Mouse (Mus musculus): Measurements from ENCODE around the gene Tspan1. TPM values are rescaled to one million over a fixed set of nuclear protein-coding genes. Genes with fewer than 3 reads are reported as not detected.

Gene Tspan1
- polyA plus RNA-seq, 1 experiment from 2014 or later, result 0.11 TPM

DNA sequence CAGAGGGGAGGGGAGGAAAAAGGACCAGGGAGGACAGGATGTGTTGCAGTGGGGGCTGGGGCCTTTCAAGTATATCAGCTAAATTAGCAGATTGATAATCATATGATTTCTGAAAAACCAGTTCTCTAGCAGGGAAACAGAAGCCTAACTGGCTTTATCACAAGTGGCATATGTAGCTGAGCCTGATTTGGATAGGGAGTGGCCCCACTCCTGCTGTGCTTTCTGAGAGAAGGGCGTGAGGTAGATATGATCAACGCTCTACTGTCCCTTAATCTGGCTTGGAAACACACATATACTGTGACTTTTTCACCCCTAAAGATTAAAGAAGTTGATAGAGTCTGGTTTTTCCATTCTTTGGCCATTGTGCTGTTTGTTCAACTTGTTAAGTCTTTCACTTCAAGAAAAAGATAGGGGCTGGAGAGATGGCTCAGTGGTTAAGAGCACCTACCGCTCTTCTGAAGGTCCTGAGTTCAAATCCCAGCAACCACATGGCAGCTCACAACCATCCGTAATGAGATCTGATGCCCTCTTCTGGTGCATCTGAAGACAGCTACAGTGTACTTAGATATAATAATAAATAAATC, 41.5 kb downstream of the Tspan1 start:
- H3K27me3 ChIP-seq (ENCODE audit: control insufficient read depth, insufficient read depth, low read length), result no peaks in the 10 kb centered on the region
- H3K4me2 ChIP-seq (ENCODE audit: low read depth), result no peak overlapping the region
- WGBS, result 91% methylated on average over 4 of the region's 4 CpGs

DNA sequence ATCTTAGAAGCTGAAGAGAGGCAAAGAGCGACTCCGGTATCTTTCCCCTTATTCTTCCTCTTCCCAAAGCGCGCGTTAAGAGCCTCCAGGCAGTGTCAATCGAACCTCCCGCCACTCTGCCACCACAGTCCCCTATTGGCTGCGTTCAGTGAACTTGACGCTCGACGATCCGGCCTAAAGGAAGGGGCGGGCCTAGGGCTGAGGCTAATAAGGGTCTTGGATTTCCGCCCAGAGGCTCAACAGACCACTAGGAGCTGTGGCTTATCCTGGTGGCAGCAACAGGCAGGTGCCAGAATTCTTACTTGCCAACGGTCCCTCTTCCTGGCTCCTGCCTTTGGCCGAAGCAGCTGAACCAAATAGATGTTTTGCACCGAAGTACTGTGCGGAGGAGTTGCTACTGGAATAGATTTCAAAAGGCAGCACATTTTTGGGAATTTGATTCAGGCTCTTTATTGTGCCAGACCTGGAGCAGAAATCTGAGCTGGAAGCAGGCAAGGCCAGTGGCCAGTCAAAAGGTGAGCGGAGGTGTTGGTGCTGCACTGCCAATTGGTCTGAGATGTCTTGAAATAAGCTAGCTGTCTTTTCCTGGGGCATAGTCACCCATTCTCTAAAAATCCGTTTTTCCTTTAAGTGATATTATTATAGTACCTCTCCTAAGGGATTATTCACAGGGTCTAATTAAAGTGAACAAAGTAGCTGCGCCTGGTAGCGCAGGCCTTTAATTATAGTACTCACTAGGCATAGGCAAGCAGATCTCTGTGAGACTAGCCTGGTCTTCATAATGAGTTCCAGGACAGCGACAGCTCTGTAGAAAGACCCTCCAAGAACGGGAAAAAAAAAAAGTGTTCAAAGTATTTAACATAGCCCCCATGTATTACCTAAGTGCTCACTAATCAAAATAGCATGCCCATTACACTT, 43.5 kb downstream of the Tspan1 start, which contains the start of the genes Rad54l and Pomgnt1:
TSS of gene Rad54l (minus strand) at position 89 of the 918 bp plus-strand sequence.
TSS of gene Pomgnt1 (plus strand) at position 239 of the 918 bp plus-strand sequence.
- ATAC-seq (ENCODE audit: insufficient read depth, low FRiP score, low TSS enrichment) (peak; percentile 99), DNase-seq (ENCODE audit: low spot score) (peak; percentile 92)
- Histone ChIP-seq H3K4me1 (ENCODE audit: control insufficient read depth, insufficient read depth, low read length) (peaks cover 5% of the 10 kb centered on the region), H3K27ac (ENCODE audit: low read depth, low read length) (no peak within 1 kb of the TSS), H3K36me3 (ENCODE audit: control insufficient read depth, insufficient read depth, low read length) (no peaks in the 10 kb centered on the region), H3K9ac (ENCODE audit: low read length) (peak within 1 kb of the TSS; percentile 61), H3K4me3 (ENCODE audit: low read depth, low read length) (peak within 1 kb of the TSS; percentile 58), H3K27me3 (ENCODE audit: control insufficient read depth, insufficient read depth, low read length) (no peaks in the 10 kb centered on the region), H3K4me2 (ENCODE audit: low read depth) (peak within 1 kb of the TSS; percentile 82), H3K9me3 (ENCODE audit: control insufficient read depth, low read length) (no peaks in the 10 kb centered on the region)
- 7% methylated on average over 24 of the region's 24 CpGs for WGBS

More for the DNA sequence above, 41.5 kb downstream of the Tspan1 start:
- DNase-seq (ENCODE audit: low spot score) (no peak), ATAC-seq (ENCODE audit: insufficient read depth, low FRiP score, low TSS enrichment) (no peak)
- no peak overlapping the region for H3K9ac ChIP-seq (ENCODE audit: low read length)
- H3K9me3 ChIP-seq (ENCODE audit: control insufficient read depth, low read length), result no peaks in the 10 kb centered on the region
- H3K27ac ChIP-seq (ENCODE audit: low read depth, low read length), result no peak overlapping the region
- H3K4me3 ChIP-seq (ENCODE audit: low read depth, low read length), result no peak overlapping the region
- peaks cover 5% of the 10 kb centered on the region for H3K4me1 ChIP-seq (ENCODE audit: control insufficient read depth, insufficient read depth, low read length)
- no peaks in the 10 kb centered on the region for H3K36me3 ChIP-seq (ENCODE audit: control insufficient read depth, insufficient read depth, low read length)

DNA sequence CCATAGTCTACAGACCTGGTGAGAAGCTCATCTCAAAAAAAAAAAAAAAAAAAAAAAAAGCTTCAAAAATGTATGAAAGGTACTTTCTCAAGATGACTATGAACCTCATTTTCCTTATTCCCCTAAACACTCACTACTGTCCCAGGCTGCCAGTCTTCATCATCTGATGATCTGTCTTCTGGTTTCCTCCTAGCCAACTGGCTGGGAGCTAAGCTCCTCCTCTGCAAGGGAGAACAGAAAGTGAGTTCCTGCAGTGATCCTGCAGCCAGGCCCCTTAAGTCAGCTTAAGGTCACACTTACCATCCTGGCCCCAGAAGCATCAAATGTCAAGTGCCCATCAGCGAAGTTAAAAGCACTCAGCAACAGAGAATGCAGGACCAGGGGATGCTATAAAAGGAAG, 44.6 kb downstream of the Tspan1 start:
- H3K4me1 ChIP-seq (ENCODE audit: control insufficient read depth, insufficient read depth, low read length), result peaks cover 5% of the 10 kb centered on the region
- ATAC-seq (ENCODE audit: insufficient read depth, low FRiP score, low TSS enrichment) (no peak), DNase-seq (ENCODE audit: low spot score) (no peak)
- H3K27ac ChIP-seq (ENCODE audit: low read depth, low read length), result no peak overlapping the region
- no peaks in the 10 kb centered on the region for H3K9me3 ChIP-seq (ENCODE audit: control insufficient read depth, low read length)
- WGBS, result 8% methylated on average over 1 of the region's 1 CpGs
- no peaks in the 10 kb centered on the region for H3K27me3 ChIP-seq (ENCODE audit: control insufficient read depth, insufficient read depth, low read length)
- H3K9ac ChIP-seq (ENCODE audit: low read length), result peak overlapping the region; percentile 61
- H3K4me2 ChIP-seq (ENCODE audit: low read depth), result peak overlapping the region; percentile 82
- H3K4me3 ChIP-seq (ENCODE audit: low read depth, low read length), result peak overlapping the region; percentile 58
- no peaks in the 10 kb centered on the region for H3K36me3 ChIP-seq (ENCODE audit: control insufficient read depth, insufficient read depth, low read length)

Other genes starting within 250 kb of the Tspan1 start
- gene Dmbx1, start 227.7 kb downstream of the Tspan1 start, polyA plus RNA-seq (2014; fragmentation: Nextera tagmentation; extraction: Ambion mirVana), result 0.38 and 0.77 TPM in 2 replicates
- 1.9 and 2.1 TPM in 2 replicates for gene Faah, start 149.7 kb downstream of the Tspan1 start, polyA plus RNA-seq (2014; fragmentation: Nextera tagmentation; extraction: Ambion mirVana)
- 21.0 and 21.2 TPM in 2 replicates for gene Nsun4, start 113.7 kb downstream of the Tspan1 start, polyA plus RNA-seq (2014; fragmentation: Nextera tagmentation; extraction: Ambion mirVana)
- gene Uqcrh, start 92.5 kb downstream of the Tspan1 start, polyA plus RNA-seq (2014; fragmentation: Nextera tagmentation; extraction: Ambion mirVana), result 455 and 456 TPM in 2 replicates
- 74.2 and 84.9 TPM in 2 replicates for gene Lrrc41, start 92.3 kb downstream of the Tspan1 start, polyA plus RNA-seq (2014; fragmentation: Nextera tagmentation; extraction: Ambion mirVana)
- 43.7 and 44.3 TPM in 2 replicates for gene Rad54l, start 43.9 kb downstream of the Tspan1 start, polyA plus RNA-seq (2014; fragmentation: Nextera tagmentation; extraction: Ambion mirVana)
- 51.1 and 52.1 TPM in 2 replicates for gene Pomgnt1, start 43.8 kb downstream of the Tspan1 start, polyA plus RNA-seq (2014; fragmentation: Nextera tagmentation; extraction: Ambion mirVana)
- gene Lurap1, start 16.3 kb downstream of the Tspan1 start, polyA plus RNA-seq (2014; fragmentation: Nextera tagmentation; extraction: Ambion mirVana), result 1.4 and 1.5 TPM in 2 replicates
- not detected in 2 replicates for gene 1700042G07Rik, start 5.8 kb upstream of the Tspan1 start, polyA plus RNA-seq (2014; fragmentation: Nextera tagmentation; extraction: Ambion mirVana)
- not detected in 2 replicates for gene Gm49337, start 5.8 kb upstream of the Tspan1 start, polyA plus RNA-seq (2014; fragmentation: Nextera tagmentation; extraction: Ambion mirVana)
- 63.2 and 69.2 TPM in 2 replicates for gene Pik3r3, start 54.0 kb upstream of the Tspan1 start, polyA plus RNA-seq (2014; fragmentation: Nextera tagmentation; extraction: Ambion mirVana)